Mouse (Mus musculus) bone marrow, adult 2 months (tissue): ENCODE measurements around the gene Ubr2.

ENCODE experiments used
- CTCF ChIP-seq: fragments of 200-500 bp; IDR thresholded peaks from 2 replicates; pipeline ENCODE4 v1.5.1; 2011; ENCODE audit warnings: low read length, control low read depth; ENCODE audit not compliant: control insufficient read depth, insufficient read depth
- POLR2A ChIP-seq: fragments of 200-500 bp; IDR thresholded peaks from 2 replicates; pipeline ENCODE4 v1.6.1; 2011; ENCODE audit warnings: low read depth, mild to moderate bottlenecking, control low read depth, low read length, borderline replicate concordance; ENCODE audit not compliant: control insufficient read depth

DNA sequence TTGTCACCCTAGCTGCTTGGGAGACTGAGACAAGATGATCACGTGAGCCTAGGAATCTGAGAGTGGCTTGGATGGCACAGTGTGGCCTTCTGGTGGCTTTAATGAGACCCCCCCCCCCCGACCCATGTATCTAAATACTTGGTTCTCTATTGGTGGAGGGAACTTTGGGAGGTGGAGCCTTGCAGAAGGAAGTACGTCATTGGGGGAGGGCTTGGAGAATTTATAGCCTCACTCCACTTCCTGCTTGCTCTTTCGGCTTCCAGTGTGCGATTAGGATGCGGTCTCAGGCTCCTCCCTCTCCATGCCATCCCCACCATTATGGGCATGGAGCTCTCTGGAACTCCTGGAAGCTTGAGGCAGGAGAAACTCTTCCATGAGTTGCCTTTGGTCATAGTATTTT is 46.1 kb upstream of the Ubr2 start:
- no peak for TF ChIP-seq CTCF
- TF ChIP-seq POLR2A: no peak
